Mouse (Mus musculus) limb, embryonic 14.5 days (tissue): ENCODE measurements at regions not wholly inside any gene's neighbourhood (a gene's known extent, or its start where the extent isn't known, plus 50 kb on each side); places are given as distances from the start of the nearest gene placed in this dataset.
"Not testable (repeated sequence)": the region's sequence is repeated elsewhere in the genome, so short reads cannot be mapped to it uniquely, and the experiment has no call there.

Source experiments
- ATAC-seq: fragments of 200-750 bp; cut with Nextera tagmentation; 2 replicates; pipeline ENCODE4 v1.8.0; 2017; ENCODE audit warnings: low read depth, moderate number of reproducible peaks, moderate TSS enrichment; ENCODE audit not compliant: low FRiP score
- DNase-seq: peaks from one replicate; pipeline ENCODE4 v3.0.0-alpha.2; 2015; ENCODE audit warnings: low spot score
- H3K27ac ChIP-seq: fragments of 300-500 bp; sonication (generic); replicated peaks from 2 replicates; pipeline ENCODE4 v1.5.1; 2014; ENCODE audit warnings: low read depth, mild to moderate bottlenecking, low read length, moderate library complexity, mixed read lengths
- H3K27me3 ChIP-seq: fragments of 300-500 bp; sonication (generic); 2 replicates; pipeline ENCODE4 v1.6.1; 2014; ENCODE audit warnings: low read length, mixed read lengths; ENCODE audit not compliant: control insufficient read depth, insufficient read depth
- H3K36me3 ChIP-seq: fragments of 300-500 bp; sonication (generic); 2 replicates; pipeline ENCODE4 v1.6.1; 2014; ENCODE audit warnings: mild to moderate bottlenecking, low read length, moderate library complexity, mixed read lengths; ENCODE audit not compliant: control insufficient read depth, insufficient read depth
- H3K4me1 ChIP-seq: fragments of 300-500 bp; sonication (generic); 2 replicates; pipeline ENCODE4 v1.6.1; 2014; ENCODE audit warnings: antibody characterized with exemption, low read length, mixed read lengths; ENCODE audit not compliant: control insufficient read depth, insufficient read depth
- H3K4me2 ChIP-seq: fragments of 300-500 bp; sonication (generic); replicated peaks from 2 replicates; pipeline ENCODE4 v1.6.1; 2014; ENCODE audit warnings: low read depth, mild to moderate bottlenecking, low read length, moderate library complexity; ENCODE audit not compliant: severe bottlenecking
- H3K4me3 ChIP-seq: fragments of 300-500 bp; sonication (generic); replicated peaks from 2 replicates; pipeline ENCODE4 v1.5.1; 2014; ENCODE audit warnings: low read length
- H3K9ac ChIP-seq: fragments of 300-500 bp; sonication (generic); 2 replicates; pipeline ENCODE4 v1.6.1; 2014; ENCODE audit warnings: mild to moderate bottlenecking, low read depth, low read length, moderate library complexity; ENCODE audit not compliant: severe bottlenecking
- H3K9me3 ChIP-seq: fragments of 300-500 bp; sonication (generic); 2 replicates; pipeline ENCODE4 v1.6.1; 2016; ENCODE audit warnings: low read length; ENCODE audit not compliant: control insufficient read depth
- POLR2A ChIP-seq: fragments of 200-500 bp; IDR thresholded peaks from 2 replicates; pipeline ENCODE4 v1.8.0; 2012; ENCODE audit warnings: inconsistent platforms, mild to moderate bottlenecking, moderate library complexity, borderline replicate concordance; ENCODE audit not compliant: insufficient read depth, insufficient read length; ENCODE audit errors: extremely low read depth
- WGBS: fragments of 180-500 bp; shearing (Covaris S2); extraction: QIAGEN DNeasy Blood & Tissue Kit; methylation state at CpG from one replicate; pipeline ENCODE4 v1.1.7; 2014; 5-methylcytosine and 5-hydroxymethylcytosine counted together

DNA sequence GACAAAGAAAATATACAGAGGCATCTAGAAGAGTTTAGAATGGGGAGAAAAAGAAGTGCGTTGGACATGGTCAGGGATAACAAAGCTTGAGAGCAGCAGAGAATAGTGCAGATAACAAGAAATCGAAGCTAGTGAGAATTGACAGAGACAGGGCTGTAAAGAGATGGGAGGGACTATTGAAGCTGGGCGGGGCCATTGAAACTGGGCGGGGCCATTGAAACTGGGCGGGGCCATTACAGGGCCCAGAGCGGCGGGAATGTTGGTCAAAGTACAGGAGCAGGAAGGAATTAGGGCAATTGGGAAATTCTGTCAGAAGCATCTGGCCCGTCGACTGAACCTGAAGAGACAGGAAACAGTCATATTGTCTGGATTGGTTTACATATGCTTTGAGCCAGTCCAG lies 243.3 kb upstream of the Srek1ip1 start:
- no peak overlapping the region for H3K27ac ChIP-seq
- no peak overlapping the region for H3K9ac ChIP-seq
- WGBS = 77% methylated on average over 9 of the region's 9 CpGs
- H3K9me3 ChIP-seq = no peaks in the 10 kb centered on the region
- no peak overlapping the region for H3K4me3 ChIP-seq
- H3K27me3 ChIP-seq = no peaks in the 10 kb centered on the region
- ATAC-seq (no peak), DNase-seq (no peak)
- no peak for TF ChIP-seq POLR2A
- H3K4me2 ChIP-seq = no peak overlapping the region
- no peaks in the 10 kb centered on the region for H3K4me1 ChIP-seq
- no peaks in the 10 kb centered on the region for H3K36me3 ChIP-seq

DNA sequence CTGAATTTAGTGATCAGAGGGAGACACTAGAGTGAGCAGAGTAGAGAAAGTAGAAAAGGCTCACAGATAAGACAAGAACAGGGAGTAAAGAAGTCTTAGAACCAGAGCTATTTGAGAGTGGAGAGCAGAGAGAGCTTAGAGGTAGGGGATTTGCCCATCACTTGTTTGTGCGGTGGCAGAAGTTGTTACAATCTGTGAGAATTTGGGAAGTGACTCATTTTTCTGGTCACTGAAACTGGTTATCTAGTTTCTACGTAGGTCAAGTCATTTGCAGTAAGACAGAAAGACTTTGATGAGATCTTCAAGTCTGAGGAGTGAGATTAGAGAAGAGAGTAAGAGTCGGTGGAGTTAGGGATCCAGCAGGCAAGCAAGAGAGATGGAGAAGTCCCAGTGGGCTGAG lies 239.0 kb upstream of the Srek1ip1 start:
- H3K36me3 ChIP-seq = no peaks in the 10 kb centered on the region
- H3K9ac ChIP-seq = no peak overlapping the region
- H3K27ac ChIP-seq = no peak overlapping the region
- WGBS = 89% methylated on average over 3 of the region's 3 CpGs
- H3K4me2 ChIP-seq = no peak overlapping the region
- H3K27me3 ChIP-seq = no peaks in the 10 kb centered on the region
- H3K9me3 ChIP-seq = no peaks in the 10 kb centered on the region
- DNase-seq (no peak), ATAC-seq (no peak)
- TF ChIP-seq POLR2A = no peak
- H3K4me3 ChIP-seq = no peak overlapping the region
- H3K4me1 ChIP-seq = no peaks in the 10 kb centered on the region

DNA sequence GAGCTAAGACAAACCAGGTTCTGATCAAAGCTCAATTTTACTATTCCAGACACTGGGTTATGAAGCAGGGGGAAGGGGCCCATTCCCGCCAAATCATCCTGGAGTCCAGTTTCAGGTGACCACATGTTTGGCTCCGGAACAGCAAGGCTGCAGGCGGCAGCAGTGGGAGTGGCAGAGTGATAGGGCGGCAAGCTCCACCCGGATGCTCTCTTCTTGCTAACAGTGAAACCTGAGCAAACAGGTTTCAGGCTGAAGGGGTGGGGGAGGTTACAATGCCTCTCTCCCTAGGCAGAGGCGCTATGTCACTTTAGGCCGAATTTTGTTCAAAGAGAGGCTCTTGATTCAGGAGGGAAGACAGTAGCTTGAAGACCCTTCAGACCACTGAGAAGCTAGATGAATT lies 235.7 kb upstream of the Srek1ip1 start:
- not testable (repeated sequence) for H3K4me3 ChIP-seq, H3K4me2 ChIP-seq, H3K9me3 ChIP-seq, ATAC-seq, DNase-seq, H3K27ac ChIP-seq, H3K27me3 ChIP-seq, H3K9ac ChIP-seq, H3K4me1 ChIP-seq, H3K36me3 ChIP-seq
- WGBS = 14% methylated on average over 7 of the region's 7 CpGs

DNA sequence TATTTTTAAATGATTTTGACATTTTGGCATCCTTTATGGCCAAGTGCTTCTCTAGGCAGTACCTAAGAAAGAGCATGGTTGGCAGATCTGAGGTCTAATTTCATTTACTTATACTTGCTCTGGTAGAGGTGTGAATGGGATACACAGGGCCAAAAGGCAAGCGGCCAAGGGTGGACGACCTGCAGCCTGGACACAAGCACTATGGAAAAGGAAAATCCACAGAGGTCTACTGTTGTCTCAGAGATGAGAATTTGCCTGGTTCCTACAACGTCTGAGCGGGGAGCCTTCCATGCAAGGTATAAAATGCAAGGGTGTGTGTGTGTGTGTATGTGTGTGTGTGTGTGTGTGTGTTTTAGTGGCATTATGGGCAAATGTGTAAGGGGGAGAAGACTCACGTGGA lies 232.4 kb upstream of the Srek1ip1 start:
- H3K4me2 ChIP-seq = no peak overlapping the region
- WGBS = 80% methylated on average over 5 of the region's 5 CpGs
- H3K36me3 ChIP-seq = no peaks in the 10 kb centered on the region
- H3K4me1 ChIP-seq = peaks cover 14% of the 10 kb centered on the region; the same call in 1 of the 2 replicates
- no peak for TF ChIP-seq POLR2A
- DNase-seq = no peak
- H3K9ac ChIP-seq = no peak overlapping the region
- no peak overlapping the region for H3K27ac ChIP-seq
- H3K9me3 ChIP-seq = no peaks in the 10 kb centered on the region
- H3K27me3 ChIP-seq = no peaks in the 10 kb centered on the region
- ATAC-seq = no peak
- H3K4me3 ChIP-seq = no peak overlapping the region

DNA sequence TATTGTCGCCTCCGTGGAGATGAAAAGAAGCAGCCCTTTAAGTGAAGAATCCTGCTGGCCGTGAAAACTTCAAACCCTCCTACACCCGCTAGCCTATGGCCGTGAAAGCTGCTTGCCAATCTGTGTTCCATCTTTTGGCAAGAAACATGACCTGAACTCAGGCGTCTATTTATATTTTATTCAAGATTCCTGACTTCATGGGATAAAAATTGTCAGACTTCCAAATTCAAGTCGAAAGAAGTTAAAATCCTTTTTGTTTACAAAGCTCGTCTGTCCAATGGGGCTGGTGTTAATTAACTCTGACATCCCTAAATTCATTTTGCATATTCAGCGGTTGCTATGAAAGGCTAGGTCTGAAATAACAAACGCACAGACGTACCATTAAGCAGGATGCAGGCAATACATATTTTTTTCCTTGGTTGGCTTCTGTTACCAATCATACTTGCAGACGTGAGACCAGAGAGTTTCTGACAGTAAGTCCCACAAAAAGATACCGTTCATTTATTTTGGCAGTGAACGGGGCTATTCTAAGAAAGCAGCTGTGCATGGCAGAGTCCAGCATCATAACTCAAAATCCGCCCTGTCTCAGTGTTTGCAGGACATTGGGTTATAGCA lies 231.7 kb upstream of the Srek1ip1 start:
- Histone ChIP-seq H3K9ac (no peak overlapping the region), H3K4me1 (peaks cover 14% of the 10 kb centered on the region; the same call in 1 of the 2 replicates), H3K4me2 (no peak overlapping the region), H3K27me3 (no peaks in the 10 kb centered on the region), H3K9me3 (no peaks in the 10 kb centered on the region), H3K27ac (no peak overlapping the region), H3K36me3 (no peaks in the 10 kb centered on the region), H3K4me3 (no peak overlapping the region)
- no peak for ATAC-seq
- DNase-seq = no peak
- 45% methylated on average over 15 of the region's 15 CpGs for WGBS
- TF ChIP-seq POLR2A = no peak

DNA sequence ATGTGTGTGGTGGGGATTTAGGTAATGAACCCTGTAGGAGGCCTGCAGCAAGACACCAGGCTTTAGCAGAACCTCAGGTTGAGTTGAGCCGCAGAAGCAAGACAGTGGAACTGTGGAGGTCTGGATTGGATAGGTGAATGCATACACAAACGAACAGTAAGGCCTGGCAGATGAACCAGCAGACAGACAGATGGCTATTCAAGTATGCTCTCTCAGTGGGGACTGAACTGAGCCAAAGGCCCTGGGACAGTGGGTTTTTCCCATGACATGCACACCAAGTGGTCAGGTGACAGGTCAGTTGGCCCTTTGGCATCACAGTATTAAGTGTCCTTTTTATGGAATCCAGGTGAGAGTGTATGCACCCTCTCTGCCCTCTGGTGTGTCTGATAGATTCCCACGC lies 229.7 kb upstream of the Srek1ip1 start:
- no peak for TF ChIP-seq POLR2A
- Histone ChIP-seq H3K36me3 (no peaks in the 10 kb centered on the region), H3K9me3 (no peaks in the 10 kb centered on the region), H3K27ac (no peak overlapping the region), H3K27me3 (no peaks in the 10 kb centered on the region), H3K4me3 (no peak overlapping the region), H3K9ac (no peak overlapping the region), H3K4me1 (peaks cover 14% of the 10 kb centered on the region; the same call in 1 of the 2 replicates), H3K4me2 (no peak overlapping the region)
- no peak for DNase-seq
- 29% methylated on average over 3 of the region's 3 CpGs for WGBS
- no peak for ATAC-seq
